Mouse (Mus musculus) E14TG2a.4 (cell line): ENCODE measurements at regions not wholly inside any gene's neighbourhood (a gene's known extent, or its start where the extent isn't known, plus 50 kb on each side); places are given as distances from the start of the nearest gene placed in this dataset.

Experiments used
- H3K27me3 ChIP-seq: 2 replicates; pipeline ENCODE4 v1.6.1; 2014; ENCODE audit warnings: low read length, control low read depth; ENCODE audit not compliant: insufficient read depth
- H3K36me3 ChIP-seq: 2 replicates; pipeline ENCODE4 v1.6.1; 2014; ENCODE audit warnings: low read length, control low read depth; ENCODE audit not compliant: insufficient read depth
- H3K4me1 ChIP-seq: replicated peaks from 2 replicates; pipeline ENCODE4 v1.6.1; 2014; ENCODE audit warnings: low read depth, low read length, control low read depth
- H3K4me3 ChIP-seq: replicated peaks from 2 replicates; pipeline ENCODE4 v1.5.1; 2014; ENCODE audit warnings: mild to moderate bottlenecking, low read length
- H3K9me3 ChIP-seq: 2 replicates; pipeline ENCODE4 v1.6.1; 2014; ENCODE audit warnings: low read length, control low read depth
- CTCF ChIP-seq: conservative IDR thresholded peaks from 2 replicates; pipeline ENCODE4 v1.5.1; 2014; ENCODE audit warnings: low read length
- NANOG ChIP-seq: IDR thresholded peaks from 2 replicates; pipeline ENCODE4 v1.6.1; 2014; ENCODE audit warnings: borderline replicate concordance, low read length, mixed read lengths
- POU5F1 ChIP-seq: IDR thresholded peaks from 2 replicates; pipeline ENCODE4 v1.6.1; 2014; ENCODE audit warnings: low read length, borderline replicate concordance

GRCm38 (mm10) chr7:70046691-70047414 is 319.7 kb downstream of the Nr2f2 start:
- H3K4me3 ChIP-seq = no peak overlapping the region
- no peaks in the 10 kb centered on the region for H3K36me3 ChIP-seq
- H3K27me3 ChIP-seq = no peaks in the 10 kb centered on the region
- H3K9me3 ChIP-seq = peaks cover 39% of the 10 kb centered on the region
- no peaks in the 10 kb centered on the region for H3K4me1 ChIP-seq
- no peak for TF ChIP-seq CTCF
- no peak for TF ChIP-seq POU5F1
- no peak for TF ChIP-seq NANOG

GRCm38 (mm10) chr7:70037011-70037410 is 329.5 kb downstream of the Nr2f2 start:
- no peak for TF ChIP-seq CTCF
- TF ChIP-seq POU5F1 = no peak
- no peak for TF ChIP-seq NANOG
- H3K4me1 ChIP-seq = no peaks in the 10 kb centered on the region
- no peaks in the 10 kb centered on the region for H3K36me3 ChIP-seq
- H3K27me3 ChIP-seq = no peaks in the 10 kb centered on the region
- H3K4me3 ChIP-seq = no peak overlapping the region
- H3K9me3 ChIP-seq = peaks cover 6% of the 10 kb centered on the region

DNA sequence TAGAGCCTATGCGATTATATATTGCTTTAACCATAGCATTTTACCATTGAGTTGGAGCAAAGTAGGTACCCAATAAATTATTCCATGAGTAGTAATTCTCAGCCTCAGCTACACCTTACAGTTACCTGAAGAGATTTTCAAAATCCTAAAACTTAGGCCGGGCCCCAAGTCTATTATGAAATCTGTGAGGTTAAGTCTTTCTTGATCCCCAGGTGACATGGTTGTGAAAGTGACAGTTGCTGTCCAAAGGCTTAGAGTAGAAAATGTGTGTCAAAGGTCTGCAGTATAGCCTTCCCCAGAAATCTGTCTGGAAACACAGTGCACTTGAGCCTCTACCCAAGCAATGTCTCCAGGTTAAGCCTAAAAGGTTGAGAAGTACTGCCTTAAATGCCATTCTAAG is 333.7 kb downstream of the Nr2f2 start:
- TF ChIP-seq NANOG (no peak), POU5F1 (no peak), CTCF (no peak)
- no peaks in the 10 kb centered on the region for H3K27me3 ChIP-seq
- H3K36me3 ChIP-seq = no peaks in the 10 kb centered on the region
- no peak overlapping the region for H3K4me3 ChIP-seq
- no peaks in the 10 kb centered on the region for H3K4me1 ChIP-seq
- H3K9me3 ChIP-seq = peaks cover 6% of the 10 kb centered on the region

DNA sequence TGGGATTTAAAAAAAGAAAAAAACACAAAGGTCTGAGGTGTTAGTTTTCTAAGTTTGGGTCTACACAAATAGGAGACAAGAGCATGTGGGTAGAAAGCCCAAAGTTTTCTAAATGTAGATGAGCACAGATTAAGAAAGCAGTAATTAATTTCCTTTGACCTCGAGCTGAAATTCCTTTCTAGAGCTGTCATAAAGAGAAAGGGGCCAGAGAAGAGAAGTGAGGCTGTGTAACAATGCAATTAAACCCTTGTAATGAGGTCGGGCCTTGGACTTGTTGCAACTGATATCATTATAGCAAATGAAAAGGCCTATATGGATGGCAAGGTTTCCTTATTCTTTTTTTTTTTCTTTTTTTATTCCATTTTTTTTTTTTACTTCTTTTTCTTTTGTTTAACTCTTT is 337.2 kb downstream of the Nr2f2 start:
- peaks cover 1% of the 10 kb centered on the region; the same call in 1 of the 2 replicates for H3K9me3 ChIP-seq
- TF ChIP-seq CTCF (no peak), POU5F1 (no peak), NANOG (no peak)
- H3K36me3 ChIP-seq = no peaks in the 10 kb centered on the region

DNA sequence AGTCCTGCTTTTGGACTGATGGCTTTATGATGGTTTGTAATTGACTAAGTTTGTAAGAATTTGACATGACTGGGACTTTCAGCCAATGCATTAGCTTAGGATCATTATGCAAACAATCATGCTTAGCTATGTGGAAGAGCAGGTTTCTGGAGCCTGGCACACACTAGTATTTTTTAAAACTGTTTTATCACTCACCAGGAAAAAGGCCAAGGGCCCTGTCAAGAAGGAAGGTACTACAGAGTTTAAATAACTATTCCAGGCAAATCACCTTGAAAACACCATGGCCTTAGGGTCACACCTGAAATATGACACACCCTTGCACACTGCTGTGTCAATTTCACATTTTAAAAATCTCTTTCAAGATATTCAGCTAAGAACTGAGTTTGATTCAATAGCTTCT is 341.0 kb downstream of the Nr2f2 start:
- H3K4me1 ChIP-seq = no peaks in the 10 kb centered on the region
- H3K4me3 ChIP-seq = no peak overlapping the region
- no peaks in the 10 kb centered on the region for H3K9me3 ChIP-seq
- TF ChIP-seq NANOG (no peak), POU5F1 (no peak), CTCF (no peak)
- no peaks in the 10 kb centered on the region for H3K27me3 ChIP-seq
- no peaks in the 10 kb centered on the region for H3K36me3 ChIP-seq

More for the DNA sequence above, 337.2 kb downstream of the Nr2f2 start:
- no peaks in the 10 kb centered on the region for H3K4me1 ChIP-seq
- H3K4me3 ChIP-seq = no peak overlapping the region
- no peaks in the 10 kb centered on the region for H3K27me3 ChIP-seq

GRCm38 (mm10) chr7:70016611-70017010 is 349.9 kb downstream of the Nr2f2 start:
- Histone ChIP-seq H3K9me3 (no peaks in the 10 kb centered on the region), H3K4me1 (no peaks in the 10 kb centered on the region), H3K27me3 (no peaks in the 10 kb centered on the region), H3K36me3 (no peaks in the 10 kb centered on the region), H3K4me3 (no peak overlapping the region)
- no peak for TF ChIP-seq CTCF
- TF ChIP-seq POU5F1 = no peak
- TF ChIP-seq NANOG = no peak

- no peaks in the 10 kb centered on the region for H3K27me3 ChIP-seq
- TF ChIP-seq NANOG (no peak), CTCF (no peak), POU5F1 (no peak)
- no peak overlapping the region for H3K4me3 ChIP-seq
- H3K4me1 ChIP-seq = no peaks in the 10 kb centered on the region
- peaks cover 22% of the 10 kb centered on the region for H3K9me3 ChIP-seq
- no peaks in the 10 kb centered on the region for H3K36me3 ChIP-seq
These were observed 363.1 kb downstream of the Nr2f2 start for GRCm38 (mm10) chr7:70003200-70003986.

DNA sequence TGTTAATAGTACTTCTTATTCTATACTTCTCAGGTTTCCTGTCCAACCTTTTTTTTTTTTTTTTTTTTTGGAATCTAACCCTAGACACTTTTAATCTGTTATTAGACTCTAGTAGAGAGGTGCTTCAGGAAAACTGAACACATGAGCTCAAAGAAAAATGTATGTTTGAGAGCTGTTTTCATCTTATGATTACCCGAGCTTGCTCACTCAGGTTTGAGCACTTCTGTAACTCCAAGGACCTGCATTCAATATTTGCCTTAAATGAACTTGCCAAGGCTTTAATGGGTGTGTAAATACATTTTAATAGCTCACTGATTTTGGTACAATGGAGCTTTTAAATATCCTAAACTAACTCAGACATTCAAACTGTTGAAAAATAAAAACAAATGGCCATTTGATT is 367.8 kb downstream of the Nr2f2 start:
- H3K9me3 ChIP-seq = no peaks in the 10 kb centered on the region
- no peaks in the 10 kb centered on the region for H3K4me1 ChIP-seq
- no peak for TF ChIP-seq POU5F1
- no peak for TF ChIP-seq NANOG
- no peak for TF ChIP-seq CTCF
- no peaks in the 10 kb centered on the region for H3K36me3 ChIP-seq
- no peaks in the 10 kb centered on the region for H3K27me3 ChIP-seq
- H3K4me3 ChIP-seq = no peak overlapping the region
